9 mouse cellular contexts compared by ENCODE assay signal in genomic region chr10:14085882-14086515, GRCm38 (mm10).
DNase-seq lines count a peak whose midpoint lies in the region; ATAC-seq lines count a peak whose summit lies in the region.
"Had no signal": no experiment of that assay in that cellular context is flagged by ENCODE, and none has a peak within 500 bp of the region (broad histone marks: within the 10 kb centered on the region; RNA-seq: fewer than 3 reads in every experiment).

No protein-coding gene starts in this region.

- H3K4me2 ChIP-seq in heart, embryonic 11.5 days = no peak overlapping the region; the same call in 1 of the 2 replicates
- H3K4me2 ChIP-seq in liver, embryonic 13.5 days = peak overlapping the region; percentile 53
- peak overlapping the region; percentile 28 for H3K4me2 ChIP-seq in stomach, embryonic 15.5 days
- H3K4me2 ChIP-seq: midbrain, embryonic 12.5 days had no signal

- H3K9ac ChIP-seq in heart, embryonic 11.5 days (ENCODE audit: low read depth, low read length) = no peak overlapping the region
- peak overlapping the region; percentile 36 for H3K9ac ChIP-seq in liver, embryonic 13.5 days
- H3K9ac ChIP-seq in stomach, embryonic 15.5 days = no peak overlapping the region
- H3K9ac ChIP-seq: midbrain, embryonic 12.5 days had no signal

- peak; percentile 51 to 72 for DNase-seq in heart, adult 9 months (ENCODE audit: low spot score in 2 of 2)
- DNase-seq in heart, postnatal 4 days = no peak
- DNase-seq in liver, embryonic 13.5 days = no peak
- no peak for DNase-seq in layer of hippocampus, adult 8-10 months (ENCODE audit: low spot score in 2 of 2)
- DNase-seq in testis, postnatal 14 days (ENCODE audit: low spot score) = no peak
- DNase-seq in urinary bladder, adult 2 months (ENCODE audit: low spot score) = no peak

- 0 out of 2 replicates have a peak, but pooled peaks cover 4% of the 10 kb centered on the region for H3K4me1 ChIP-seq in heart, embryonic 11.5 days (ENCODE audit: control insufficient read depth, insufficient read depth, low read length)
- H3K4me1 ChIP-seq in liver, embryonic 13.5 days (replicated peaks) = peaks cover 7% of the 10 kb centered on the region; the same call in 1 of the 2 replicates
- H3K4me1 ChIP-seq in stomach, embryonic 15.5 days = no peaks in the 10 kb centered on the region

- no peak for ATAC-seq in heart, embryonic 11.5 days (replicated peaks; ENCODE audit: insufficient number of reproducible peaks, low FRiP score, low TSS enrichment)
- no peak for ATAC-seq in liver, embryonic 13.5 days (ENCODE audit: low read depth)
- ATAC-seq in stomach, embryonic 15.5 days (ENCODE audit: insufficient read depth, low FRiP score, low read depth) = no peak

- no peaks in the 10 kb centered on the region for H3K9me3 ChIP-seq in heart, embryonic 11.5 days (replicated peaks; ENCODE audit: control insufficient read depth, low read length)
- no peaks in the 10 kb centered on the region for H3K9me3 ChIP-seq in liver, embryonic 13.5 days (replicated peaks)
- H3K9me3 ChIP-seq in stomach, embryonic 15.5 days = no peaks in the 10 kb centered on the region
- H3K9me3 ChIP-seq: midbrain, embryonic 12.5 days had no signal

- WGBS in heart, embryonic 11.5 days (ENCODE audit: insufficient replicate concordance) = 68% methylated on average over 10 of the region's 10 CpGs
- 27% methylated on average over 10 of the region's 10 CpGs for WGBS in liver, embryonic 13.5 days (ENCODE audit: insufficient replicate concordance)
- WGBS in stomach, embryonic 15.5 days = 41% methylated on average over 10 of the region's 10 CpGs

- H3K27ac ChIP-seq in heart, embryonic 11.5 days (ENCODE audit: low read depth, low read length) = peak overlapping the region; percentile 25
- no peak overlapping the region for H3K27ac ChIP-seq in liver, embryonic 13.5 days
- H3K27ac ChIP-seq in stomach, embryonic 15.5 days = peak overlapping the region; percentile 54; the same call in 1 of the 2 replicates
- H3K27ac ChIP-seq: midbrain, embryonic 12.5 days had no signal

- no peaks in the 10 kb centered on the region for H3K27me3 ChIP-seq in heart, embryonic 11.5 days (ENCODE audit: control insufficient read depth, insufficient read depth, low read length)
- no peaks in the 10 kb centered on the region for H3K27me3 ChIP-seq in liver, embryonic 13.5 days
- no peaks in the 10 kb centered on the region for H3K27me3 ChIP-seq in stomach, embryonic 15.5 days (replicated peaks)
- H3K27me3 ChIP-seq: midbrain, embryonic 12.5 days had no signal

- H3K36me3 ChIP-seq in heart, embryonic 11.5 days (ENCODE audit: control insufficient read depth, insufficient read depth, low read length) = no peaks in the 10 kb centered on the region
- H3K36me3 ChIP-seq in liver, embryonic 13.5 days = no peaks in the 10 kb centered on the region
- no peaks in the 10 kb centered on the region for H3K36me3 ChIP-seq in stomach, embryonic 15.5 days
- H3K36me3 ChIP-seq: midbrain, embryonic 12.5 days had no signal

- H3K4me3 ChIP-seq in heart, embryonic 11.5 days (ENCODE audit: low read depth, low read length) = no peak overlapping the region
- peak overlapping the region; percentile 38 for H3K4me3 ChIP-seq in liver, embryonic 13.5 days (replicated peaks)
- H3K4me3 ChIP-seq in stomach, embryonic 15.5 days (replicated peaks) = peak overlapping the region; percentile 14; the same call in 1 of the 2 replicates
- H3K4me3 ChIP-seq: midbrain, embryonic 12.5 days had no signal

Comparison
In these comparisons a context has a peak if more than half of its experiments do, and no peak if none do; other contexts are left out.
1. DNase-seq: peak in heart, adult 9 months (2 of 2); none in heart, postnatal 4 days (single experiment), liver, embryonic 13.5 days (single experiment), layer of hippocampus, adult 8-10 months (0 of 2), testis, postnatal 14 days (single experiment) and urinary bladder, adult 2 months (single experiment).